Mouse (Mus musculus) embryonic stem cell, embryonic (primary cell): ENCODE results near the gene Pp2d1.

ENCODE experiments used
- CTCF ChIA-PET, 4 experiments: fragments of 300-600 bp in 2 of 4; fragments of 350-600 bp in 2 of 4; sonication (Branson Sonifier 250); formaldehyde crosslinking; loops; one replicate each; lab custom pipeline; 2022; ENCODE audit warnings: inconsistent platforms in 2 of 4; lab: Charles Lee
- POLR2A ChIA-PET, 4 experiments: fragments of 300-600 bp in 2 of 4; fragments of 350-600 bp in 2 of 4; sonication (Branson Sonifier 250); formaldehyde crosslinking; loops; one replicate each; lab custom pipeline; 2022; ENCODE audit warnings: antibody characterized with exemption in 4 of 4, inconsistent platforms in 1 of 4; lab: Charles Lee

Gene Pp2d1

DNA sequence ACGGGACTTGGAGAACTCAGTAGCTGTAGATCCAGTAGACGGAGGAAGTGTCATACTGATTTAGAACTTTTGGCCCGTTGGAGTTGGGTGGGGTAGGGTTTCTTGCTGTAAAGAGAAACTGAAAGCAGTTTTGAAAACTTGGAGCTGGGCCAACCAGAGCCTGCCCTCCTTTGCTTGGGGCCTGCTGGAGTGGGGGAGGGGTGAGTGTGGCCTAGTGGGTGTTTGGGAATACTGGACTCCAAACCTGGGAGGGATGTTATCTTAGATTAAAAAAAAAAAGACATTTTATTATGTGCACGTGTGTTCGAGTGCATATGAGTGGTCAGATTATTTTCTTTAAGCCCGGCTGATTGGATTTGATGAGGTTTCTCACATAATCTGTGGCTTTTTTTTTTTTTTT, 30.6 kb upstream of the Pp2d1 start:
- ChIA-PET POLR2A (interaction anchor here in 3 of 4 experiments (0.6 to 18.5 kb wide), 28 partner anchors 4 to 119 kb away, joined by 3 to 575 read pairs (median 5); partner anchors contain the start of genes Kat2b (in 1 of the 3) and Sgo1 (in 1 of the 3)), CTCF (interaction anchor here in 3 of 4 experiments (0.5 to 0.7 kb wide), 4 partner anchors 11 to 59 kb away, joined by 3 to 5 read pairs (median 4); no protein-coding TSS in a partner anchor)

DNA sequence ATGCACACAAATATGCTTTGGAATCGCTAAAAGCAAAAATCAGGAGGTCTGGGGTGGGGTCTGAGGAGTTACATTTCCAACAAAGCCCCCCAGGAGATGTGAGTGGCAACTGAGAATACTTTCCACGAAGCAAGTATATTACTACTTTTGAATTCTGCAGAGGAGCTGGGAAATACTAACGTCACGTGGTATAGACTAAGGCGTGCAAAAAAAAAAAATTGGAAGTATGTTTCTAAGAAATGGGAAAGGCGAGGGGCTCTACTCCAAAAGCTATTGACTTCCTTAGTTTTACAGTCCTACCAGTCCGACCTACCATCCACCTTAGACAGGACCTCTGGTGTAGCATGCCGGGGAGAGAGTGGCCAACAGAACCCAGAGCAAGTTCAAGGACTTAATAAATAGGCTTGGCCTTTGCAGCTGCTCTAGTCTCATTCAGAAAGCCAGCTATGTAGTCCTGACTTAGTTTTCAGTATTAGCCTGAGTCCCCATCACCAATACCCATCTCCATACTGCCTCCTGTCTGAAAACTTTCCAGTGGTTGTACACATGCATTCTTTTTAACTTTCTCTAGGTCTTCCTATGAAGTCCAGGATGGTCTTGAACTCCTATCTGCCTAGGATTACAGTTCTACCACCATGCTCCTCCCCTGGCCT, 29.6 kb upstream of the Pp2d1 start:
- CTCF ChIA-PET = interaction anchor here in 2 of 4 experiments (0.5 to 0.9 kb wide), 2 partner anchors 14 to 54 kb away, joined by 3 to 4 read pairs; no protein-coding TSS in a partner anchor
- POLR2A ChIA-PET = interaction anchor here (0.6 to 18.5 kb wide), 34 partner anchors 3 to 120 kb away, joined by 3 to 575 read pairs (median 5); partner anchors contain the start of genes Kat2b (in 1 of the 4), Rab5a (in 1 of the 4) and Sgo1 (in 1 of the 4)

DNA sequence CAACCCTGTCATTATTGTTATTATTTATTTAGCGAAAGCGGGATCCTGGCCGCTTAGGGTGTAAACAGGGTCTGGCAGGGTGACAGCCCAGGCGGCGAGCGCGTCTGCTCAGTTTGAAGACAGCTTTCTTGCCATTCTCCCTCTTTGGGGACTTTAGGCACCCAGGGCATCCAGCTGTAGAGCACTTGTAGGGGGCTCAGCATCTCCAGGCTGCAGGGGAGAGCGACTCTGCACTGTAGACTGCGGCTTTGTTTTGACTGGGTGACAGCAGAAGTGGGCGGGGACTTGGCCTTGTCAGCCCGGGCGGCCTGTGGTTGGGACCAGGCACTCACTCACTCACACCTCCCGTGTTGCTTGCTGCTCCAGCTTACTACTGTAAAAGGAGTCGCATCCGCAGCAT, 28.9 kb upstream of the Pp2d1 start:
- ChIA-PET CTCF (interaction anchor here in 2 of 4 experiments (0.9 to 1.1 kb wide), 3 partner anchors 14 to 19 kb away, joined by 3 read pairs; no protein-coding TSS in a partner anchor), POLR2A (interaction anchor here (0.6 to 18.5 kb wide), 45 partner anchors 2 to 121 kb away, joined by 3 to 575 read pairs (median 5); partner anchors contain the start of genes Sgo1 (in 3 of the 4), Kat2b (in 1 of the 4) and Rab5a (in 1 of the 4))

DNA sequence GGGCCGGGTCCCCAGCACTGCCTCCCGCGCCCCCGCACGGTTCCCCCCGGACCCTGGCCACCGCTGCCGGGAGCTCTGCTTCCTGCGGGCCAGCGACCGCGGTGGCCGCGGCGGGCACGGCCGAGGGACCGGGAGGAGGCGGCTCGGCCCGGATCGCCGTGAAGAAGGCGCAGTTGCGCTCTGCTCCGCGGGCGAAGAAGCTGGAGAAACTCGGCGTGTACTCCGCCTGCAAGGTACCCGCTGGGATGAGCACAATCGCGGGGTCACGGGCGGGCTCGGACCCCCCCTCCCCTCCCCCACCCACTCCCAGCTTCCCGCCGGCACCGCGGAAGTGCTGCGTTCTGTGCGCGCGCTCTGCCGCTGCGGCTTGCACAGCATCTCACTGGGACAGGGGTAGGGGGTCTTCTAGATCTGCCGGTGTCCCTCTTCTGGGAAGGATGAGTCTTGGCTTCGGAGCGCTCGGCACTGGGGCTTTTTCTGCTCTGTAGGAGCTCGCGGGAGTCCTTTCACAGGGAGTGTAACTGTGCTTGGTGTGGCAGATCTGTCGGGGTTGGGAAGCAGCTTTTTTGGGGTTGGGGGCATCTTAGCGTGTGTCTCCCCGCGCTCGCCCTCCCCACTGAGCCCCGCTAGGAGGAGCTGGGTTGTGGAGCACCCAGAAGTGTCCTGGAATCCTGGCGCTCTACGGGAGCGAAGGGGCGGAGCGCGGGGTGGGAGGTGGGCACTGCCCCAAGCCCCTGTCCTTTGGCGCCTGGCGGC, 28.3 kb upstream of the Pp2d1 start:
- CTCF ChIA-PET = interaction anchor here (0.6 to 1.1 kb wide), 5 partner anchors 15 to 65 kb away, joined by 3 to 4 read pairs (median 3); no protein-coding TSS in a partner anchor
- POLR2A ChIA-PET = interaction anchor here (0.5 to 18.5 kb wide), 48 partner anchors 2 to 1808 kb away, joined by 3 to 575 read pairs (median 5); partner anchors contain the start of genes Sgo1 (in 3 of the 4), Kat2b (in 1 of the 4) and Rab5a (in 1 of the 4)

DNA sequence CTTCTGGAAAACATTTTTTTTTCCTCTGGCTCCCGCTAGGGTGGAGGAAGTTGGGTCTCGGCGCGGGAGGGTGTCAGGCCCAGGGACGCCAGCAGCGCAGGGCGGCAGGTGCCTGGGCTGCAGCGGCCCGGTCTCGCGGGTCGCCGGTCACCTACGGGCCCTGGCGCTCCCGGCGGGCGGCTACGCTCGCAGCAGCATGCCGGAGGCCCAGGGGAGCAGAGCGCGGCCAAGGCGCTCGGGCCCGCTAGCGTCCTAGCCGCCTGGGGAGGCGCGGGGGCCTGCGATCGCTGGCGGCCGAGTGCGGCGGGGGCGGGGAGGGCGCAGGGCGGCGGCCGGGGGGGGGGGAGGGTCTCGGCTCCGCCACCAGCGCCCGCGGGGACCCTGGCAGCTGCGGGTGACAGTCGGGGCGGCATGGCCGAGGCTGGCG, 27.7 kb upstream of the Pp2d1 start:
- ChIA-PET CTCF (interaction anchor here in 2 of 4 experiments (0.6 to 0.7 kb wide), 2 partner anchors 20 to 65 kb away, joined by 4 read pairs; no protein-coding TSS in a partner anchor), POLR2A (interaction anchor here (0.5 to 18.5 kb wide), 29 partner anchors 1 to 1808 kb away, joined by 3 to 575 read pairs (median 6); partner anchors contain the start of genes Kat2b (in 1 of the 4), Rab5a (in 1 of the 4) and Sgo1 (in 1 of the 4))

- CTCF ChIA-PET = no interaction called here
- POLR2A ChIA-PET = interaction anchor here (0.6 to 18.5 kb wide), 26 partner anchors 6 to 1727 kb away, joined by 3 to 575 read pairs (median 5); partner anchors contain the start of gene Sgo1 (in 1 of the 4)
Measured at GRCm38 (mm10) chr17:53566161-53566918, 27.1 kb upstream of the Pp2d1 start, which contains the start of gene Kat2b. Gene Kat2b, plus strand, starts transcription at chr17:53566861.

DNA sequence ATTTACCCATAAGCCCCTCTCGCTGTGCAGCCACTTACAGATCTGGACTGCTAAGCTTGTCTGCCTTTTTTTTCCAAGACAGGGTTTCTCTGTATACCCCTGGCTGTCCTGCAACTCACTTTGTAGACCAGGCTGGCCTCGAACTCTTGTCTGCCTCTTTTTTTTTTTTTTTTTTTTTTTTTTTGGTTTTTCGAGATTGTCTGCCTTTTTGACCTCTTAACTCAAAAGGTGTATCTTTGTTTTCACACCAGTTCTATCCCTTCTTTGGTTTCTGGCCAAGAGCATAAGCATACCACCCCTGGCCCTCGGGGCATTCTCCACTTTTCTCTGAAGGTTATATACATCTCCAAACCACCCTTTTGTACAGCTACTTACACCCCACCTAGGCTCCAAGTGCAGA, 25.6 kb upstream of the Pp2d1 start:
- CTCF ChIA-PET = interaction anchor here in 1 of 4 experiments (0.6 kb wide), 1 partner anchor 15 kb away, joined by 3 read pairs; no protein-coding TSS in a partner anchor
- POLR2A ChIA-PET = interaction anchor here (0.5 to 18.5 kb wide), 25 partner anchors 7 to 354 kb away, joined by 3 to 575 read pairs (median 5); partner anchors contain the start of gene Sgo1 (in 1 of the 4)

DNA sequence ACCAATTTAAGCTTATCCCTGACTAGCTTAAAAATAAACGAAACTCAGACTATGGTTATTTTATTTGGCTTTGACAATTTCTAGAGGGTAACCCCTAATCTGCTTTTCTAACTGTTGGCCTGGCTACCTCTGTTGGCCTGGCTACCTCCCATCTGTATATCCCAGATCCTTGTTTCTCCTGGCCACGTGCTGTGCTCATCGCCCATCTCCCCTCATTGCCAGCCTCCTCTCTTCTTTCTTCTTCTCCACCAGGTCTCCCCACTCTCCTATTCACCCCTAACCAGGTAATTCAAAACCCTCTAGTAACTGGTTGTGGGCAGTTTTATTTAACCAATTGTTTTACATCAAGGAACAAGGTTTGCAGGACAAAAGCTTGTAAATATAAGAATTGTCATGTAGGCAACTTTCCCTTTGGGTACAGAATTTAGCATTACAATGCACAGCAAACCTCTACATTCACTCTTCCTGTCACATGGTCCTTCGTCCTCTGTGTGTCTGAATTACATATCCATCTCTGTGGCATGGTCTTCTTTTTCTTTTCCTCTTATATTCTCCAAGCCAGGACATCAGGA, 22.3 kb upstream of the Pp2d1 start:
- CTCF ChIA-PET = interaction anchor here in 2 of 4 experiments (0.6 to 0.7 kb wide), 3 partner anchors 24 to 447 kb away, joined by 3 to 7 read pairs (median 3); no protein-coding TSS in a partner anchor
- POLR2A ChIA-PET = interaction anchor here (0.6 to 18.5 kb wide), 64 partner anchors 9 to 128 kb away, joined by 3 to 575 read pairs (median 5); partner anchors contain the start of genes Sgo1 (in 3 of the 4) and Rab5a (in 1 of the 4)

DNA sequence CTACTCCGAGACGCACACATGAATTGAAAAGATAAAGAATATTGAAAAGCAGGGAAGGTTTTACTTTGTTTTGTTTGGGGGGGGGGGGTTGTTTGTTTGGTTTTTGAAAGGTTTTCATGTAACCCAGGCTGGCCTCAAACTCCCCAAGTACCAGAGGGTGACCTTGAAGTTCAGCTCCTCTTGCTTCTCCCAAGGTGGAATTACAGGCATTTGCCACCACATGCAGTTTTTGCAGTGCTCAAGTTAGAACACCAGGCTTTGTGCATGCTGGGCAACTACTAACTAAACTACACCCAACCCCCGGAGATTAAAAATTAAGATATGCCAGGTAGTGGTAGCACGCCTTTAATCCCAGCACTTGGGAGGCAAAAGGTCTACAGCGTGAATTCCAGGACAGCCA, 20.4 kb upstream of the Pp2d1 start:
- ChIA-PET POLR2A (interaction anchor here (0.5 to 18.5 kb wide), 37 partner anchors 9 to 948 kb away, joined by 3 to 575 read pairs (median 6); partner anchors contain the start of gene Sgo1 (in 2 of the 4)), CTCF (interaction anchor here in 1 of 4 experiments (0.8 kb wide), 1 partner anchor 29 kb away, joined by 4 read pairs; no protein-coding TSS in a partner anchor)

- ChIA-PET CTCF (interaction anchor here in 1 of 4 experiments (0.7 kb wide), 1 partner anchor 23 kb away, joined by 4 read pairs; no protein-coding TSS in a partner anchor), POLR2A (interaction anchor here in 3 of 4 experiments (0.5 to 18.5 kb wide), 12 partner anchors 8 to 98 kb away, joined by 3 to 575 read pairs (median 4); no protein-coding TSS in a partner anchor)
Measured at GRCm38 (mm10) chr17:53557443-53557842, 18.2 kb upstream of the Pp2d1 start.

DNA sequence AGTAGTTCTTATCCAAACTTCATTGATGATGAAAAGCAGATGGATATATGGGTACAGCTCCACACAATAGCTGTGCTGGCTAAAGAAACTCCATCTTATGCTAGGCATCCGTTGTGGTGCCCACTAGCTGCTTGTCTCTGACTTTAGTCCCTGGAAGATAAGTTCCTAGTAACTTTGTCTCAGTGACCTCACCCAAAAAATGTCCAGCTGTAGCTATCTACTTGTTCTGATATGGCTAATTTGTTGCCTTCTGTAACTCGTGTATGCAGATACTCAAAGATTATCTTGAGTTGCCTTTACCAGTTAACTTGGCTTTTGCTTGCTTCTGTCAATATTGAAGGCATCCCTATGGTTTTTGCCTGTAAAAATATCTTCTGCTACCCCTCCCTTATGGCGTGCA, 15.6 kb upstream of the Pp2d1 start:
- POLR2A ChIA-PET = interaction anchor here in 3 of 4 experiments (0.8 to 3.6 kb wide), 16 partner anchors 8 to 134 kb away, joined by 3 to 22 read pairs (median 5); partner anchors contain the start of gene Sgo1 (in 1 of the 3)
- CTCF ChIA-PET = no interaction called here

DNA sequence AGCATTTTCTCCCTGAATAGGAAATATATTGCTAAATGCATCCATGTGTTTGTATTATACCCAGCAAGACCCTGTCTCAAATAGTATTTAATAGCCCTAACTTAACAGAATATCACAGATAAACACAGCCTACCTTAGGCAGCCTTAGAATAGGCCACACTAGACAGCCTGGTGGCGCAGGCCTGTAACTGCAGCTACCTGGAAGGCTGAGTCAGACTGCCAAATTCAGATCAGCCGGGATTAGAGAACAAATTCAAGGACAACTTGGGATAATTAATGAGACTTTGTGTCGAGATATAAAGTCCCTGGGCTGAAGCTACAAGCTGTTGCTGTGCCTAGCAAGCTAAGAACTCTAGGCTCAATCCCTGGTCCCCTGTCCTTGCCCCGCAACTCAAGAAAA, 14.8 kb upstream of the Pp2d1 start:
- ChIA-PET CTCF (interaction anchor here in 3 of 4 experiments (0.5 to 1.0 kb wide), 5 partner anchors 12 to 1720 kb away, joined by 4 to 7 read pairs (median 7); no protein-coding TSS in a partner anchor), POLR2A (interaction anchor here in 3 of 4 experiments (0.6 to 3.6 kb wide), 19 partner anchors 8 to 135 kb away, joined by 3 to 22 read pairs (median 5); partner anchors contain the start of gene Sgo1 (in 1 of the 3))

DNA sequence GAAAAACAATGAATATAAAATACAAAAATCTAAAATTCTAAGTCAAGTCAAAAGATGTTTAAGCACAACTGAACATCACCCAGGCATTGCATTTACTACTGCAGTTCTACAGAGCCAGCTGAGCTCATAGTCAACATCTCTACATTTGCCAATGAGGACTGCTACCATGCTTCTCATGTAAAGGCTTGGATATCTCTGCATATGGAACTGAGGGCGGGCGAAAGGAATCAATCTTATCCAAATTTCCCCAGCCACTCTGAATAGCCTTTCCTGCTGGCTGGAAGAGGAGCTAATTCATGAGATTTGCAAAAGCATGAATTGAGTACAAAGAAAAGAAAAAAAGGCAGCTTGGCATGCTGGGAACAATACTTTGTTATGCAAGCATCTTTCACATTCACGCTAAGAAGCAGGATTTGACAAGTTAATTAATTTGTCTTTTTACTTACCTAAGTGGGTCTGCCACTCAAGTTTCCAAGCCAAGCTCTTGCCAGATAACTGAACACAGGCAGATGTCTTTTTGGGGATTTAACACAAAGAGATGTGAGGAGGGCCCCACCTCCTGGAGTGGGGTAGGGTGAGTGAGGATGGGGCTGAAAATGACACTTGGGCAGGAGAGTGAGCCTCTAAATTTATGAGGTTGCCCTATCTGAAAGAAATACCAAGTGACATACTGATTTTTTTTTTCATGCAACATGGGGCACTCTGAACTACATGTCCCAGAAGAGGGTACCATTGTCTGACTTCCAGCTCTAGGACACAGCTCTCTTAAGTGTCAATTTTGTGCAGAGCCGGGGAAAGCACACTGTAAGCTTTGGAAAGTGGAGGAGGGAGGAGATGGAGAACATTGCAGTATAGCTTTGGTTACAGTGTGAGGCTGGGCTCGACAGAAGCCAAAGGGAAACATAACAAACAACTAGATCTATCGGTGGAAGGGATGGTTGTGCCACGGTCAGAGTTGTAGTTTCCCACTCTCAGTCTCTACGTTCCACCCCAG, 12.4 kb upstream of the Pp2d1 start:
- ChIA-PET CTCF (interaction anchor here in 1 of 4 experiments (0.6 kb wide), 1 partner anchor 38 kb away, joined by 3 read pairs; no protein-coding TSS in a partner anchor), POLR2A (interaction anchor here (0.6 to 3.4 kb wide), 20 partner anchors 8 to 158 kb away, joined by 3 to 14 read pairs (median 4); no protein-coding TSS in a partner anchor)

DNA sequence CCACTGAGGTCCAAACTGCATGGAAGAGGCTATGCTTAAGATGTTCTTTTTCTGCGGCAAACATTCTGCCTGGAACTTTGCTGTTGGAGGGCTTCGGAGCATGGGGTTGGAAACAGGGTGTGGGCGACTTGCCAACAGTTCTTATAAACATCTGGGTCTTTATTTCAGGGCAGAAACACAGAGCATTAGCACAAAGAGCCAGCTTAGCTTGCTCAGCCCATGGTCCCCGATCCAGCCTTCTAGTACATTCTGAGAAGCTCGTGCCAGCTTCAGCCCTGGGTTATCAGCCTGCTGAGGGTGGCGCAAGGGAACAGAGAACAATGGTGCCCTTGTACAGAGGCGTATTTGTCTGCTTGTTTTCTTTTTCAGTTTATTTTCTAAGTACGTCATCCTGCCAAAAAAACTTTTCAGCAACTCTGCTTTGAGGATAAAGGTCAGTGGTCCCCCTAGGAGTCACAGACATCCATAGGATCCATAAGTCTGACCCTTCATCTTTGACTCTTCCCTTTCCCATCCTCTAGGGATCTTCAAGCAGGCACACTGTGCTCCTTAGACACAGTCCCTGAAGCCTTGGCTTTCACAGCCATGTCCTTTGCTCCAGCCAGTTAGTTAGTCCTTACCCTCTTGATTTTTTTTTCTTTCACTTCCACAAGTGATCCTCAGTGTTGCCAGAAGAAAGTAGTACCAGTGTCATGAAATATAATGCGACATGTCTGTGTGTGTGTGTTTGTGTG, 4.5 kb upstream of the Pp2d1 start:
- ChIA-PET POLR2A (interaction anchor here in 3 of 4 experiments (0.9 to 3.1 kb wide), 20 partner anchors 8 to 145 kb away, joined by 3 to 21 read pairs (median 6); partner anchors contain the start of genes Kat2b (in 1 of the 3), Rab5a (in 1 of the 3) and Sgo1 (in 1 of the 3)), CTCF (interaction anchor here in 1 of 4 experiments (0.6 kb wide), 1 partner anchor 12 kb away, joined by 3 read pairs; no protein-coding TSS in a partner anchor)
